Mouse (Mus musculus): Measurements from ENCODE around the gene Ube2o.
"Not testable (repeated sequence)": the region's sequence is repeated elsewhere in the genome, so short reads cannot be mapped to it uniquely, and the experiment has no call there.

The Ube2o gene

DNA sequence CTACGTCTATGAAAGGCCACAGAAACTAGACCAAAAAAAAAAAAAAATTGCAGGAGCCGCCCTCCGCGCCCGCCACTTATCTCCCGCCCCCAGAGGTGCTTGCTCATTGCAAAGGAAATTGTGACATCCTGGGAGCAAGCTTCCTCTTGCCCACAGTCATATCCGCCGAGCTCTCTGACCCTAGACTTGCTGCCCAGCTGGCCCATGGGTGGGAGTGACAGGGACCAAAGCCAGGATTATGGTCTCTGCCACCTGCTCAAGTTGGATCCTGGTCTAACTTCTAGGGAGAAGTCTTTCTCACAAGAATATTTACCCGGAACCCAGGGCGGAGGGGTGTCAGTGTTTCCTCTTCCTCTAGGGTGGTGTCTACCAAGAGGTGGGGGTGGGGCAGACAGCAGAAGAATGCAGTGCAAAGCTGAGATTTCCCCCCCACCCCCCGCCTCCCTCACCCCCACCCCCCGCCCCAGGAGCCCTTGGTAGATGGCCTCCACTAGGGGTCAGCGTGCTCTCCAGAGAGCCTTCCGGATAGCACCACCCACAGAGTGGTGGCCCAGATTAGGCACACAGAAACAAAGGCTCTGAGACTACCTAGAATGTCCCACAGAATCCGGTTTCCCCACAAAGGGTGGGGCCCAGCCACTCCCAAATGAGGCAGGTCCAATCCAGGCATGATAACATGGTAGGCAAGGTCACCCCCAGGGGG, 34.6 kb upstream of the Ube2o start:
- DNase-seq (ENCODE audit: low spot score in 2 of 2), result no peak

DNA sequence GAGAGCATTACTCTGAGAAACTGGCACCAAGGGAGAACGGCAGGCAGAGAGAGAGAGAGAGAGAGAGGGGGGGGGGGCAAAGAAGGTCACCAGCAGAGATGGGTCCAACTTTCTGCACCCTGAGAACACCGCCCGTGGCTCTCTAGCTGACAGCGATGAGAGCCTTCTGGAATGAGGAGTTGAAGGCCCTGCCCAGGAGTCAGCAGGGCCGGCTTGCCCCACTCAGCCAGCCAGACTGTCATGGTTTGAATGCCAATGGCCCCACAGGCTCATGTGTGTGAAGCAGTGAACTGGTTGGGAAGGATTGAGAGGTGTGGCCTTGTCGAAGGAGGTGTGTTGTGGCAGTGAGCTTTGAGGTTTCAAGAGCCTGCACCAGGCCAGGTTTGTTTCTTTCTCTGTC, 32.0 kb upstream of the Ube2o start:
- DNase-seq (ENCODE audit: low spot score in 2 of 2), result no peak

DNA sequence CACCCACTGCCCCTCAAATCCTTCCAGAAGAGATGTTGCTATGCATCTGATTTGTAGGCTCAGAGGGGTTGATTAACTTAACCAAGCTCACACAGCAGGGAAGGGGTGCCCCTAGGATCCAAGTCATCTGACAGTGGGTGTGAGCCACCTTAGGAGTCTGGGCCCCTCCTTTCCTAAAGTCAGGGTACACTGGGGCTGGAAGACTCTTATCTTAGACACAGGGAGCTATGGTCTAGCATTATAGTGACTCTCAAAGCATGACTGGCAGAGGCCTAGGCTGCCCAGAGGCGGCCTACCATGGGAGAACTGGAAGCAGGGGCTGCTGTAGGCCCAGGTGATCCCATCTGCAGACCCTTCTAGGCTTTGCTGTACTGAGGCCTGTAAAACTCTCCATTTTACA, 31.3 kb upstream of the Ube2o start:
- DNase-seq (ENCODE audit: low spot score in 2 of 2), result no peak

DNA sequence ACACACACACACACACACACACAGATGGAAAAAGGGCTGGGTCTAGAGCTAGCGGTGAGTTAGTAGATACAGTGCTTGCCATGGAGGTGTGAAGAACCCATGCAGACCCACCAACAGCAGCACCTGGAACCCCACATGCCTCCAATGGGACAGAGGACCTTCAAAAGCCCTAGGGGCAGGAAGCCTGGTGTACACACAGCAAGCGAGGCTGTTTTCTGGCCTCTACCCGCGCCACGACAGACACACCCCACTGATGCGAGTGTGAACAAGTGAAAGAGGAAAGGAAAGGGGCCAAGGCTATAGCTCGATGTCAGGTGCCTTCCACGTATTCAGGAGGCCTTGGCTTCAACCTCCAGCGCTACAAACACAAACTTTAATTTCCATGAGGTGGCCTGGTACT, 30.6 kb upstream of the Ube2o start:
- no peak for DNase-seq (ENCODE audit: low spot score in 2 of 2)

DNA sequence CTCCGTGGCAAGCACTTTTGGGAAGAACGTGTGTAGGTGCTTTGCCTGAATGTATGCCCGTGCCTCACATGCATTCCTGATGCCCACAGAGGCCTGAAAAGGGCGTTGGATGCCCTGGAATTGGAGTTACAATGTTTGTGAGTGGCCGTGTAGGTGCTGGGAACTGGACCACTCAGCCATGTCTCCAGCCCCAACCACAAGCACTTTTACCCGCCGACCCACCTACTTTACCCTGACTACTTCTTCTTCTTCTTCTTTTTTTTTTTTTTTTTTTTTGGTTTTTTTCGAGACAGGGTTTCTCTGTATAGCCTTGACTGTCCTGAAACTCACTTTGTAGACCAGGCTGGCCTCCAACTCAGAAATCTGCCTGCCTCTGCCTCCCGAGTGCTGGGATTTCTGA, 29.9 kb upstream of the Ube2o start:
- DNase-seq (ENCODE audit: low spot score in 2 of 2), result not testable (repeated sequence)

DNA sequence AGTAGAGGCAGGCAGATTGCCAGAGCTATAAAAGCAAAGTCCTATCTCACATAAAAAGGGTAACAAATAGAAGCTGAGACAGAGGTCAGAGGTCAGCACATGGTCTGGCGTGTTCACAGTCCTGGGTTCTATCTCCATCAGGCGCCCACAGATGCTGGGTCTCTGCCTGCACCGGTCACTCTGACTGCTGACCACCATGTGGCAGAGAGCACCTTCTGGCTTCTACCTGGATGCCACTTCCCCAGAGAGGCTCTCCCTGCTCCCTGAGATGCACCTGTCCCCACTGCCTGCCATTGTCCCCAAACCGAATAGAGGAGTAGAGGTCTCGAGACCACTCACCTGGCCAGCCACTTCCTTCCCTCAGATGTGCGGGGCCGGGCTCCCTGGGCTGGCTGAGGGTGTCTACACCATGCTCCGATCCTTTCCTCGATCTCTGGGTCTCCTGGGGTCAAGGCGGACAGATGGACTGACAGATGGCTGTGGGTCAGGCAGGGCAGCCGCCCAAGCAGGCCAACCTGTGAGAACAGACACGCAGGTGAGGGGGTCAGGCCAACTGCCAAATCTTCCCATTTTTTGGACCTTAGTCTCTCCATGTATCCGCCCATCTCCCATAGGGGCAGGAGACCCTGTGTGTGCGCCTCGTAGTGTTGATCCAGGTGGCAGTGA, 28.9 kb upstream of the Ube2o start:
- DNase-seq (ENCODE audit: low spot score in 2 of 2), result no peak

DNA sequence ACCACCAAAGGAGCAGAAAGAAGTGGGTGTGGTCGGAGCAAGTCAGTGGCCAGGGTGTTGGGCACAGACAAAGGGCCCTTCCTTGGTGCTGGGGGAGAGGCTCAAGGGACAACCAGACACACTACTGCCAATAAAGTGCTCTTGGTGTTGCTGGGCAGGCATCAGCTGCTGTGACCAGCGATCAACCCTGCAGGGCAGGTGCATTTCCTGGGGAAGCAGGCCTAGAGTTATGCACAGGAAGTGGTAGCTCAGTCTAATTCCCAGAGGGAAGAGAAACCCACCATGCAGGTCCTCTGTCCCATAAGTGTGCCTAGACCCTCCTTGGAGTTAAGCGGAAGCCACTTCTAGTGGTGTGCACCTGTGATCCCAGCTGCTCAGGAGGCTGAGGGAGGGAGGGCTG, 26.5 kb upstream of the Ube2o start:
- DNase-seq (ENCODE audit: low spot score in 2 of 2), result no peak

DNA sequence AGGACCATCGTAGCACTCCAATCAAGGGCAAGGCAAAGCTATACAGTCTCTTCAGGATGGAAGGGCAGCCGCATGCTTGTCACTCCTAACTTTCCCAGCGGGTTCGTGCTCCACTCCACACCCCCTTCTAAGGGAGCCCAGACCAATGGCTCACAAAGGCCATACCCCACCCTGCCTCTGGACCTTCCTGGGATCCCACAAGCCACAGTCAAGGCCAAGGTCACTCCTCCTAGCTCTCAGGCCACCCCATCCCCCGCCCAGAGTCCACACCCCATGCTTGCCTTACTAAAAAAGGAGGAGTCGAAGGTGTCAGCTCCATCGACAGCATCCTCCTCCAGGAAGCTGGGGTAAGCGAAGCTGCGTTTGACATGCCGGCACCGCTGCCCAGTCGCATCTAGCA, 22.9 kb upstream of the Ube2o start:
- DNase-seq (ENCODE audit: low spot score in 2 of 2), result no peak

DNA sequence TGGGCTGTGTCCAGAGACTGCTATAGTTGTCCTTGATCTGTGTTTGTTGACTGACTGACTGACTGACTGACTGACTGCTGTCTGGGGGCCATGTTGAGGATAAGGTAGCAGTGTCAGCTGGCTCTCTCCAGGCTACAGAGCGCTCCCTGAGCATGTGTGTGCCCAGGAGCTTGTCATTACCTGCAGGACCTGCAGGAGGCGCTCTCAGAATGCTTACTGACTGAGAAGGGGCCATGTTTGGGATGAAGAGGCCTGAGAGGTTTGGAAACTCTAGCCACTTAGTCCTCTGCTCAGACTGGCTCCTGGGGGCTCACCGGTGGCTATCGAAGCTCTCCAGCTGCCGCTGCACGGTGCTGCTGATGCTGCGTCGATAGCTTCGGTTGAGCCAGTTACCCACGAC, 22.1 kb upstream of the Ube2o start:
- DNase-seq (ENCODE audit: low spot score in 2 of 2), result no peak

DNA sequence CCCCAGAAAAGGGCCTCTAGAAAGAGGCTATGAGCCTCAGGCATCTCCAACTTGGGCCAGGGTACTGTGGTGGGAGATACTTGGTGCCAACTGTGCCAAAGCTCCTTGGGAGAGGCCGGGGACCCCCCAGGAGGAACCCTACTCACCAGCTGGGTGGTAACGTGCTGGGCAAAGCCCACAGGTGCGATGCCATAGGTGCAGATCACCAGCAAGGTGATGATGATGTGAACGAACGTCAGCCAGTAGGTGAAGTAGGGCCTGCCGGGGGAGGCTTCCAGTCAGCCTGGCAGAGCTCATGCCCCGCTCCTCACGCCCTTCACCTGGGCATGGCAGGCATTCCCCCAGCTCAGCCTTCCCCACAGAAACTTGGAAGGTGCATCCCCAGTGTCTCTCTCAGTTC, 20.8 kb upstream of the Ube2o start:
- no peak for DNase-seq (ENCODE audit: low spot score in 2 of 2)

DNA sequence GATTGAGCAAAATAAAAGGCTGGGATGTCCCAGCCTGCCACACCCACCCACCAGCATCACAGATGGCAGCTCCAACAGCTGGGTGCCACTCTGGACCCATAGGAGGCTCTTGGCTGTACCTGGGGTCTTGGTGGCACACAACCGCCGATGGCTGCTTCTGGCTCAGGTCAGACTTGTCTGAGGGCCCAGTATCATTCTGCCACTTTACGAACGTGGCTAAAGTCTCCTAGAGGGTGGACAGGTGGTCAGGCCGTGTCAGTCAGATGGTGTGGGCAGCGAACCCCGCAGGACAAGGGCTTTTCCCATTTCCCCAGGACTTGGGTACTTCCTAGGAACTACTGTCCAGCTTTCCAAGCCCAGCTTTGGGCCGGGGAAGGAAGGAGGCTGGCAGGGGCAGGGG, 19.9 kb upstream of the Ube2o start:
- no peak for DNase-seq (ENCODE audit: low spot score in 2 of 2)

DNA sequence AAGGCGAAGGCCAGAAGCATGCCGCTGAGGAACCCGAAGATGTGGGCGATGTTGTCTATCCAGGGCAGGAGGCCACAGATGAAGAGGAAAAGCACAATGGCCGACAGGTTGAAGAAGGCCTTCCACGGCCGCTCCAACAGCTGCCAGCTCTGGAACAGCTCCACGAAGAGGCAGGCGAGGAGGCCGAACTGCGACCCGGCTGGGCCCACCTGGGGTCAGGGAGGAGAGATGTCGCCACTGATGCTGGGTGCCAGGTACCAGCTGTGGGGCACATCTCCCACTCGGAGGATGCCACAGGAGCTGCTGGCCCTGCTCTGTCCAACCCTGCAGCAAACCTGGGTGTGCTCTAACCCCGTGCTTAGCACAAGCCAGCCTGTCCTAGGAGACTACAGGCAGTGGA, 18.0 kb upstream of the Ube2o start:
- DNase-seq (ENCODE audit: low spot score in 2 of 2), result no peak

DNA sequence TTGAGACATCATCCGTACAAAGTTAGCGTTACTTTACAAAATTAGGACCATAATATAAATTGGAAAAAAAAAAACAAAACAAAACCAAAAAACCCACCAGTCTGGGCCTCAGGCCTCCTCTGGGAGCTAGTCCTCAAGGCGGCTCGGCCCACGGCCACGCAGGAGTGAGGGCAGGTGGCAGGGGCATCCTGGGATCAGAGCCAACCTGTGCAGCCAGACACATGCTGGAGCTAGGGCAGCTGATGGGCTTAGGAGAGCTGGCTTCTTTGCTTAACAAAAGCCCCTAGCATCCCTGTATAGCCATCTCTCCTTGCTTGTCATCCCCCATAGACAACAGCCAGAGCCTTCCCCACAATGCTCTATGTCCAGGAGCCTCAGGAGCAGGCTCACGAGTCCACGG, 16.9 kb upstream of the Ube2o start:
- no peak for DNase-seq (ENCODE audit: low spot score in 2 of 2)

DNA sequence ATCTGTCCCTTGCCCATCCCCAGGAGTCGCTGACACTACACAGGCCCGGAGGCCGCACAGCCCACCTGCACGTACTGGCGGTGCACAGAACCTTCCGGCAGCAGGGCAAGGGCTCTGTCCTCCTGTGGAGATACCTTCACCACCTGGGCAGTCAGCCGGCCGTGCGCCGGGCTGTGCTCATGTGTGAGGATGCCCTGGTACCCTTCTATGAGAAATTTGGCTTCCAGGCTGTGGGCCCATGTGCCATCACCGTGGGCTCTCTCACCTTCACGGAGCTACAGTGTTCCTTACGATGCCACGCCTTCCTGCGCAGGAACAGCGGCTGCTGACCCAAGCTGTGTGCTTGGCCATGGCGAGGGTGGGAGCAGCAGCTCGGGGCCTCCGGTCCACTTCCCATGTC, 15.5 kb upstream of the Ube2o start:
- no peak for DNase-seq (ENCODE audit: low spot score in 2 of 2)

DNA sequence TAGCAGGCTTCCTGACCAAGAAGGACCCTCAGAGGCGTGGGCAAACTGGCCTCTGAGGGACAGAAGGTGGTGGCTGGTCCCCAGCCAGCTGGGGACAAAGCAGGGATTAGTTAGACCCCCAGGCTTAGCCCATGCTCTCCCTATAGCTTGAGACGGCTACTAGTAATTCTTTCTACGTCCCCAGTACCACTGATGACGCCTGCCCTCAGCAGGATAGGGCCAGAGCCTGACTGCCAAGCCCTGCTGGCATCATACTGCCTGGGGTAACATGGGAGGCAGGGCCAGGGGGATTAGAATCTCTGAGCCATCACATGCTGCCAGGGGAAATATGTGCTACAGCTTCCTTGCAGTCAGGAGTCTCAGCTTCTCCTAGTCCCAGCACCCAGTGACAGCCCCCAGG, 12.1 kb upstream of the Ube2o start:
- DNase-seq (ENCODE audit: low spot score in 2 of 2), result no peak

DNA sequence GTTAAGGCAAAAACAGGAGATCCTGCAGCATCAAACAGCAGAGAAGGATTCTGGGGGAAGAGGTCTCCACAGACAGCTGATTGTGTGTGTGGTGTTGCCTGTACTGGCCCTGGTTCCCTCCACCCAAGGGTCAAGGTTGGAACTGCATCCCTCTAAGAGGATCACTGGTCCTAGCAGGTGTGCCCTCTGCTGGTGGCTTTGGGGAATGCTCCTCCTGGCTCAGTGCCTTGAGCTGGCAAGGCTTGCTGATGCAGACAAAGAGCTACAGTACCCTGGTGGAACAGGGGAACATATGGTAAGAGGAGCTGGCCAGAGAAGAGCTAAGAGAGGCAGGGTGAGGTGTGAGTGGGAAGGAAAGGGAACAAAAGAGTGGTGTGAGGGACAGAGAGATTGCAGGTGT, 11.2 kb upstream of the Ube2o start:
- peak; percentile 70 to 99 for DNase-seq (ENCODE audit: low spot score in 2 of 2)

DNA sequence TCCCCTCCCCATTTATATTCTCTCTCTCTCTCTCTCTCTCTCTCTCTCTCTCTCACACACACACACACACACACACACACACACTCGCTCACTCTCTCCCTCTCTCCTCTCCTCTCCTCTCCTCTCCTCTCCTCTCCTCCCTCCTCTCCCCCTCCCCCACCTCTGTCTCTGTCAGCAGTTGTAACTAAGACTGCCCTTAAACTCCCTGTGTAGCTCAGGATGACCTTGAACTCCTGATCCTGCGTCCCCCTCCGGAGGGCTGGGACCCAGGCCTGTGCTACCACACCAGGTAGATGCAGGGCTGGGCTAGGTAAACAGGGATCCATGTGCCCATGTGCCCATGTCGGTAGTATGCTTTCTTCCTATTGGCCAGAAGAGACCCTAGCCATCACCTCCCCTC, 10.4 kb upstream of the Ube2o start:
- no peak for DNase-seq (ENCODE audit: low spot score in 2 of 2)

DNA sequence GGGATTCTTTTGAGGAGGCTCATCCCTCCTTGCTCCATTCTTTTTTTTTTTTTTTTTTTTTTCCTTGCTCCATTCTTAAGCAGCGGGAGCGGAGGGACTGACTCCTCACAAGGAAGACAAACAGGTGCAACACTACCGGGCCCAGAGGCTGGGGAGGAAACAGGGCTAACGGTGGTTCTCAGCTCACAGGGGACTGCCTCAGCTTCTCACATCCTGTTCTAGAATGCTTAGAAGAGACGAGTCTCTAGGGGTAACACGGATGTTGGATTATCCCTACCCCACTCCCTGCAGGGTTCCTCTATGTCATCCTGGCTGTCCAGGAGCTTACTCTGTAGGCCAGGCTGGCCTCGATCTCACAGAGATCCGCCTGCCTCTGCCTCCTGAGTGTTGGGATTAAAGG, 8.3 kb upstream of the Ube2o start:
- DNase-seq (ENCODE audit: low spot score in 2 of 2), result no peak

DNA sequence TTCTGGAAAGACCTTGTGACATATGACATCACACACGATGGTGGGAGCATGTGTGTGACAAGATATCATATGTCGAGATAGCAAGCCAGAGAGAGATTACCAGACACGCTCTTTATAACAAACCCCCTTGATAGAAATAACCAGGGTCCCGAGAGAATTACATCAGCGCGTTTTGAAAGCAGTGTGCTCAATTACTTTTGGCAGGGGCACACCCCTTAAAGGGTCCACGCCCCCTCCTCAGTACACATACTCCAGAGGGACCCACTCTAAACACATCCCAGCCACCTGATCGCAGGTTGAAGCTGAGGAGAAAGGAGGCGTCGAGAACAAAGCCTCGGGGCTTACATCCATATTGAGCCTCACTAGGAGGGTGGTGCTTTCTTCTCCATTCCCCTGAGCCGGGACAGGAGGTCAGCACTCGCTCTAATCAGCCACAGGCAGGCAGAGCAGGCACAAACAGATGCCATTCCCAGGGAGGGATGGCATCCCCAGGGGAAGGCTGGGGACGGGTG, 7.8 kb upstream of the Ube2o start:
- no peak for DNase-seq (ENCODE audit: low spot score in 2 of 2)

DNA sequence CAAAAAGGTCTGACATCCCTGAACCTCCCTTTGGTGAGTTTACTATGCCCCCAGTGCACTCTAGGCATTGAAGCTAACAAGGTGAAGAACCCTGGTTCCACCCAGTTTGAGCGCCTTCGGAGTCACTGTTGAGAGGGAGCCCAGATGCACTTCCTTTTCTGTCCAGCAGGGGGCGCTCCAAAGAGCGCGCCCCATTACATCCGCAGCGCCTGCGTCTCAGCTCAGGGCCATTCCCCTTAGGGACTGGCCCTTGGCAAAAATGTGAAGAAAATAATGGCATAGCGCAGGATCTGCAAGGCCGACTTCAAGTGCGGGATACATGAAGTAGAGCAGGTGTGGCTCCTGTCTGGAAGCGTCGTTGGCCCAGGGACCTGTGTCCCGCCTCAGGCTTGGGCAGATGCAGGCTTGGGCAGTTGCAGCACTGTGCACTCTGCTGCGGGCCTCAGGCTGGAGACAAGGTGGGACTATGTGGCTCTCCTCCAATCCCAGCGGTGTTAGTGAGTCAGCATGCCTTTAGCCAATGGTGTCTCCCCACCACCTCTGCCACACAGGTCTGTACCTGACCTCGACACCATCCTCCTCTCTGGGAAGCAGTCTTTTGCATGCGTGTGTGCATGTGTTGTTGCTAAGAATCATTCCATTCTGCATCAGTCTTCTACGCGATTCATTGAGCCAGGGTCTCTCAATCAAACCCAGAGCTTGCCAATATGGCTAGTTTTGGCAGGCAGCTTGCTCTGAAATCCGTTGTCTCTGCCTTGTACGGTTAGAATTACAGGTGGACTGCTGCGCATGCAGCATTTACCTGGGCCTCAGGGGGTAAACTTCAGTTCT, 5.8 kb upstream of the Ube2o start:
- peak in 1 of 2 experiments; percentile 79 for DNase-seq (ENCODE audit: low spot score in 2 of 2)

DNA sequence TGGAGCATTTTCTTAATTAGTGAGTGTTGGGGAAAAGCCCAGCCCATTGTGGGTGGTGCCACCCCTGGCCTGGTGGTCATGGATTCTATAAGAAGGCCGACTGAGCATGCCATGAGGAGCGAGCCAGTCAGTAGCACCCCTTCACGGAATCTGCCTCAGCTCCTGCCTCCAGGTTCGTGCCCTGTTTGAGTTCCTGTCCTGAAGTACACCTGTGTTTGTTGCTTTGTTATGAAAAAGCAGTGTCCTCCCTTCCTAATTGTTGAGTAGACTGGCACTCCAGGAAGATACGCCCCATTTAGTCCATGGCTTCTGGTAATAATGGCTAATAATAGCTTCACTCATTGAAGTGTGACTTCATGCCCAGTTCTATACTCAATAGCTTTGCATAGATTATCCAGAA, 5.1 kb upstream of the Ube2o start, which contains the start of gene Aanat:
Gene Aanat (plus strand): TSS at position 123 of the 400 bp plus-strand sequence.
- DNase-seq (ENCODE audit: low spot score in 2 of 2), result no peak

DNA sequence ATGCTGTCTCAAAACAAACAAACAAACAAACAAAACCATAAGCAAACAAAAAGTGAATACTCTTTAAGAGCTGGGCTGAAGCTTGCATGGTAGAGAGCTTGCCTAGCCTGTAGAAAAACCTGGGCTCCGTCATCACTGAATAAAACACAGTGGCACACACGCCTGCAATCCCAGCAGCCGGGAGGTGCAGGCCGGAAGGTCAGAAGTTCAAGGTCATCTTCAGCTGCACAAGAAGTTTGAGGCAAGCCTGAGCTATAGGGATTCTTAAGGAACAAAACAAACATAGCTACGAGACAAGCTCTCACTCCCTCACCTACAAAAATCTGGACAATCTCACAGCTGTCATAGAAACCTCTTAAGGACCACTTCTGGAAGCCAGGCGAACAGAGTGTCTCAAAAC, 4.4 kb upstream of the Ube2o start:
- DNase-seq (ENCODE audit: low spot score in 2 of 2), result no peak
